Mouse (Mus musculus): ENCODE results near the gene Usp31.

The Usp31 gene

GRCm38 (mm10) chr7:121660705-121661104 lies 46.3 kb downstream of the Usp31 start:
- no peak for DNase-seq (ENCODE audit: low read depth, low spot score)

- DNase-seq (ENCODE audit: low read depth, low spot score): peak; percentile 30
Measured at GRCm38 (mm10) chr7:121658866-121659265, 48.2 kb downstream of the Usp31 start.

GRCm38 (mm10) chr7:121654675-121655074 lies 52.4 kb downstream of the Usp31 start:
- no peak for DNase-seq (ENCODE audit: low read depth, low spot score)

- DNase-seq (ENCODE audit: low read depth, low spot score): no peak
Measured at GRCm38 (mm10) chr7:121652629-121653028, 54.4 kb downstream of the Usp31 start.

- no peak for DNase-seq (ENCODE audit: low read depth, low spot score)
Measured at GRCm38 (mm10) chr7:121650724-121651123, 56.3 kb downstream of the Usp31 start.

GRCm38 (mm10) chr7:121640998-121641762 lies 65.9 kb downstream of the Usp31 start:
- peak; percentile 83 for DNase-seq (ENCODE audit: low read depth, low spot score)

GRCm38 (mm10) chr7:121636732-121637131 lies 70.3 kb downstream of the Usp31 start:
- peak; percentile 20 for DNase-seq (ENCODE audit: low read depth, low spot score)

GRCm38 (mm10) chr7:121634236-121634635 lies 72.8 kb downstream of the Usp31 start:
- no peak for DNase-seq (ENCODE audit: low read depth, low spot score)

GRCm38 (mm10) chr7:121622835-121623420 lies 84.1 kb downstream of the Usp31 start:
- no peak for DNase-seq (ENCODE audit: low read depth, low spot score)

- DNase-seq (ENCODE audit: low read depth, low spot score): no peak
Measured at GRCm38 (mm10) chr7:121622433-121622832, 84.6 kb downstream of the Usp31 start.

GRCm38 (mm10) chr7:121601697-121602096 lies 105.4 kb downstream of the Usp31 start:
- peak; percentile 24 for DNase-seq (ENCODE audit: low read depth, low spot score)

GRCm38 (mm10) chr7:121596401-121596800 lies 110.7 kb downstream of the Usp31 start:
- peak; percentile 27 for DNase-seq (ENCODE audit: low read depth, low spot score)

GRCm38 (mm10) chr7:121595496-121595895 lies 111.6 kb downstream of the Usp31 start:
- no peak for DNase-seq (ENCODE audit: low read depth, low spot score)

- DNase-seq (ENCODE audit: low read depth, low spot score): no peak
Measured at GRCm38 (mm10) chr7:121595085-121595484, 112.0 kb downstream of the Usp31 start.

- DNase-seq (ENCODE audit: low read depth, low spot score): no peak
Measured at GRCm38 (mm10) chr7:121594623-121595022, 112.4 kb downstream of the Usp31 start.

Measured in A20 (cell line).